Mouse (Mus musculus) testis, postnatal 14 days (tissue): ENCODE results near the gene Olfr117.
"Not testable (repeated sequence)": the region's sequence is repeated elsewhere in the genome, so short reads cannot be mapped to it uniquely, and the experiment has no call there.

ENCODE experiments used
- DNase-seq: peaks from one replicate; pipeline ENCODE4 v3.0.0; 2021; ENCODE audit warnings: low spot score

Olfr117 gene

DNA sequence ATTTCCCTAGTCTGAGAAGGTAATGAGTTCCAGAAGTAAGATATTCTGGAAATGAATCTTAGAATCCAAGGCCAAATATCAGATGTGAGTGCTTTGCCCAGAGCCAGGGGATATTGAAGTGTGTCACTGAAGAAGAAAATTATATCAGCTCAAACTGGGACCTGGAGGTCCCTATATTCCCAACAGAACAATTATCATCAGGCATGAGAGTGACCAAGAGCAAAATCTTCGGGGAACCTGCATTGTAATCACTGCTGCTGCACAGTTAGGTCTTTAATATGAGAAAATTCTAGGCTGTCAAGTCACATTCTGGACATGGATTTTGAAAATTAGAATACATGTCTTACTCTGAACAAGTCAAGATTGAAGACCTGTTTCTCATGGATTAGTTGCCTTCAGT, at the start of gene Olfr117:
TSS of gene Olfr117 (minus strand) at position 101 of the 400 bp plus-strand sequence.
- no peak for DNase-seq

- not testable (repeated sequence) for DNase-seq
Observed at GRCm38 (mm10) chr17:37696264-37696663, 32.7 kb upstream of the Olfr117 start, which contains the start of gene Olfr119. Gene Olfr119, plus strand, starts transcription at chr17:37696564.

- no peak for DNase-seq
Observed at GRCm38 (mm10) chr17:37666688-37667087, 3.1 kb upstream of the Olfr117 start, which contains the start of gene Olfr118. Gene Olfr118, plus strand, starts transcription at chr17:37666988.

GRCm38 (mm10) chr17:37627009-37627408, 36.6 kb downstream of the Olfr117 start, which contains the start of the genes Olfr115 and Olfr116:
Gene Olfr115, minus strand, starts transcription at chr17:37627109.
Gene Olfr116, minus strand, starts transcription at chr17:37627199.
- DNase-seq = no peak
